Mouse (Mus musculus): Measurements from ENCODE around the gene Tcf15. TPM values are rescaled to one million over a fixed set of nuclear protein-coding genes. Genes with fewer than 3 reads are reported as not detected.

The Tcf15 gene
- polyA plus RNA-seq, 1 experiment from 2014 or later = 3.7 TPM

DNA sequence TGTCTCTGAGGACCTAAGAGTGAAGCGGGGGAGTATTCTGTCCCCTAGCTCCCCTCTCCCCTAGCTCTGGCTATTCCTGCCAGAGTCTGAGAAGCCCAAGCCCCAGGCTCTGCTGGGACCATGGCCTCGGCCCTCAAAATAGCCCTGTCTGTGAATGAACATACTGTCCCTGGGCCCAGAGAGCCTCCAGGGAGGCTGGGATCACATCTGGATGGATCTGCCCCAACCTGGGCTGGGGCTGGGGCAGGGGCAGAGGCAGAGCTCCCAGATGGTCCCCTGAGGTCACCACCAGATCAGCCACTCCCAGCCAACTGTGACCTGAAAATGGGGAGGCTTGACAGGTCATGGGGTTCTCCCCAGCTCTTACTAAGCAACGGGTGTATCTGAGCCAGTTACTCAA, 3.7 kb downstream of the Tcf15 start:
- Histone ChIP-seq H3K9ac (no peak overlapping the region), H3K9me3 (no peaks in the 10 kb centered on the region), H3K27me3 (peaks cover 52% of the 10 kb centered on the region), H3K27ac (no peak overlapping the region), H3K4me3 (no peak overlapping the region), H3K4me1 (peaks cover 21% of the 10 kb centered on the region), H3K4me2 (no peak overlapping the region), H3K36me3 (no peaks in the 10 kb centered on the region)
- 46% methylated on average over 3 of the region's 3 CpGs for WGBS
- no peak for ATAC-seq (ENCODE audit: insufficient number of reproducible peaks, insufficient read depth, low FRiP score, low TSS enrichment, low read depth)

DNA sequence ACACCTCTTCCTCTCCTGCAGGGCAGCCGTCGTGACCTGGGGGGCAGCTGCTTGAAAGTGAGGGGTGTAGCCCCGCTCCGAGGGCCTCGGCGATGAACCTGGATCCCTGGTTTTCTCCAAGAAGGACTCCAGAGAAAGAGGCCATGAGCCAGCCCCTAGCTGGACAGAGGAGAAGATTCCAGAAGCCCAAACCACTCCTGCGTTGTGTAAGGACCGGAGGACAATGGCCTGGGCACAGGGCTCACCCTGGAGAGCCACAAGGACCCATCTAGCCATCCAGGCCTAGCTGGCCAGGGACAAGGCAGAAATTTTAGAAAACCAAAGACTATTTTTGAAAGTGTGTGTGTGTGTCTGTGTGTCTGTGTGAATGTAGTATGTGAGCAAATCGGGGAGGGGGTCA, 5.3 kb downstream of the Tcf15 start:
- H3K27me3 ChIP-seq = peaks cover 36% of the 10 kb centered on the region

DNA sequence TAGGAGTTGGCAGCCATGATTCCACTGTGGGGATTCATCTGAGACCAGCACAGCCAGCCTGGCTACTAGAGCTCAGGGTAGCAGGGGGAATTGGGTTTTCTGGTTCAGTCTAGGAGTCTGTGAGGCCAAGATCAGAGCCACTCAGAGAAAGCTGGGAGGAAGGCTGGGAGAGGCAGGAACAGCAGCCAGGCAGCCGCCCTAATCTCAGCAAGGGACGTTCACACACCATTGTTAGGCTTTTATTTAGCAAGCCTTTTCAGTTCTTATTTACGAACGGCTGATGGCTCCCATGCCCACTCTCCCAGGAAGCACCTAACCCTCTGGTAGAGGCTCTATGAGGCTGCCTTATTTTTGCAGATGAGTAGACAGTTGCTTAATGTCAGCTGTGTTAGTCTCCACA, 6.5 kb downstream of the Tcf15 start:
- no peak for ATAC-seq (ENCODE audit: insufficient number of reproducible peaks, insufficient read depth, low FRiP score, low TSS enrichment, low read depth)
- no peak overlapping the region for H3K4me2 ChIP-seq
- 52% methylated on average over 4 of the region's 4 CpGs for WGBS

More for the DNA sequence above, 5.3 kb downstream of the Tcf15 start:
- Histone ChIP-seq H3K36me3 (no peaks in the 10 kb centered on the region), H3K9ac (no peak overlapping the region), H3K27ac (no peak overlapping the region), H3K4me3 (no peak overlapping the region), H3K4me2 (no peak overlapping the region), H3K4me1 (peaks cover 5% of the 10 kb centered on the region; the same call in 1 of the 2 replicates), H3K9me3 (no peaks in the 10 kb centered on the region)
- WGBS = 85% methylated on average over 9 of the region's 9 CpGs
- ATAC-seq (ENCODE audit: insufficient number of reproducible peaks, insufficient read depth, low FRiP score, low TSS enrichment, low read depth) = no peak

GRCm38 (mm10) chr2:152150373-152150772, 7.0 kb downstream of the Tcf15 start:
- no peaks in the 10 kb centered on the region for H3K36me3 ChIP-seq
- peaks cover 19% of the 10 kb centered on the region for H3K27me3 ChIP-seq
- no peak overlapping the region for H3K4me2 ChIP-seq
- no peak overlapping the region for H3K27ac ChIP-seq
- no peak for ATAC-seq (ENCODE audit: insufficient number of reproducible peaks, insufficient read depth, low FRiP score, low TSS enrichment, low read depth)
- 61% methylated on average over 6 of the region's 6 CpGs for WGBS
- no peaks in the 10 kb centered on the region for H3K9me3 ChIP-seq
- no peak overlapping the region for H3K4me3 ChIP-seq
- H3K9ac ChIP-seq = no peak overlapping the region
- no peaks in the 10 kb centered on the region for H3K4me1 ChIP-seq

More for the DNA sequence above, 6.5 kb downstream of the Tcf15 start:
- H3K27me3 ChIP-seq = peaks cover 23% of the 10 kb centered on the region
- no peaks in the 10 kb centered on the region for H3K36me3 ChIP-seq
- H3K9me3 ChIP-seq = no peaks in the 10 kb centered on the region
- no peak overlapping the region for H3K27ac ChIP-seq
- H3K4me1 ChIP-seq = no peaks in the 10 kb centered on the region
- H3K9ac ChIP-seq = no peak overlapping the region
- H3K4me3 ChIP-seq = no peak overlapping the region

DNA sequence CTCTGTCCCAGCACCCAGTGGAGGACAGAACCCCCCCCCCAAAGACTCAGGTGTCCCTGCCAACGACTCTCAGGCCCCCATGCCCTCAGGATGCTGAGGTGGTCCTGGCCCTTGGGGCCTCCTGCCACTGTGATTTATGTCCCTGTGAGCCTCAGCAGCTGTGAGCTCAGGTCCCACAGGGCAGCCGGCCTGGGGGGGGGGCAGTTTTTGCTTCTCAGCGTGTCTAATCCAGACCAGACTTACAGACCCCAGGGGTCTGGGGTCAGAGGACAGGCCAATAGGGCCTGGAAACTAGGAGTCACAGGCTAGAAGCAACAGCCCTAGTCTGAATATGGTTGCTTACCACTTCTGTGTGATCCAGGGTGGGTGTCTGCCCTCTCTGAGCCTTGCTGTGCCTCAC, 10.0 kb downstream of the Tcf15 start:
- no peaks in the 10 kb centered on the region for H3K9me3 ChIP-seq
- 24% methylated on average over 3 of the region's 3 CpGs for WGBS
- H3K27ac ChIP-seq = no peak overlapping the region
- H3K4me1 ChIP-seq = peaks cover 3% of the 10 kb centered on the region; the same call in 1 of the 2 replicates
- H3K4me2 ChIP-seq = no peak overlapping the region
- no peak overlapping the region for H3K9ac ChIP-seq
- H3K36me3 ChIP-seq = no peaks in the 10 kb centered on the region
- H3K4me3 ChIP-seq = no peak overlapping the region
- no peak for ATAC-seq (ENCODE audit: insufficient number of reproducible peaks, insufficient read depth, low FRiP score, low TSS enrichment, low read depth)
- no peaks in the 10 kb centered on the region for H3K27me3 ChIP-seq

DNA sequence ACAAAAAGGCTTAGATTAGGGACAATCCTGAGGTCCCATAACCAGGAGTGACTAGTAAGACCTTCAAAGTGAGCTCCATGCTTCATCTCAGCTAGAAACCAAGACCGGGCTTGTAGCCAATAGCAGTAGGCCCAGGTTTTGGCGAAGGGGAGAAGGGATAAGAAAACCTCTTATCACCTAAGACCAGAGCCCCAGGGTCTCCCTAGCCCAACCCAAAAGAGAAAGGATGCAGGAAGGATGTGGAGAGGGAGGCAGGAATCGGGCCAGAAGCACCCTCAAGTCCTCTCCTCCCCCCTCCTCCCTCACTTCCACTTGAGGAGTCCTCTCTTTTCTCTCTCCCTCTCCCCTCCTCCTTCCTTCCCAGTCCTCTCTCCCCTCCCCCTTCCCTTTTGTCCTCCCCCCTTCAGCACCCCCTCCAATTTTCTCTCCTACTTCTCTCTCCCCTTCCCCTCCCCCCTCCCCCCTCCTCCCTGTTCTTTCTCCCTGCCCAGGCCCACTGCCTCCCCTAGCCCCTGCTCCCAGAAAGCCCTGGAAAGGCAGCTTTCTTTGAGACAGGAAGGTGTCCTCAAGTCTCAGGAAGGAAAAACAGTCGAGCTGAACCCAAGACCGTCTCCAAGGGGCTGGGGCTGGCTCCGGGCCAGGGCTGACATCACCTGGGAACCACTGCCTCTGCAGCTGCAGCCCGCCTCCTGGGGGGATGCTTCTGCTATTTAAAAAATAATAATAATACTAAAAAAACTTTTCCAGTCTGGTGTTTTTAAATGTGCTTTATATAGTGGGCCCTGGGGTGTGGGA, 12.2 kb downstream of the Tcf15 start:
- WGBS = 37% methylated on average over 7 of the region's 7 CpGs
- ATAC-seq (ENCODE audit: insufficient number of reproducible peaks, insufficient read depth, low FRiP score, low TSS enrichment, low read depth) = no peak
- Histone ChIP-seq H3K4me3 (no peak overlapping the region), H3K36me3 (no peaks in the 10 kb centered on the region), H3K9ac (no peak overlapping the region), H3K4me2 (no peak overlapping the region), H3K27me3 (no peaks in the 10 kb centered on the region), H3K9me3 (peaks cover 5% of the 10 kb centered on the region; the same call in 1 of the 2 replicates), H3K4me1 (peaks cover 3% of the 10 kb centered on the region; the same call in 1 of the 2 replicates), H3K27ac (0 out of 2 replicates have a peak overlapping the region, but pooled peaks have one; percentile 22)

DNA sequence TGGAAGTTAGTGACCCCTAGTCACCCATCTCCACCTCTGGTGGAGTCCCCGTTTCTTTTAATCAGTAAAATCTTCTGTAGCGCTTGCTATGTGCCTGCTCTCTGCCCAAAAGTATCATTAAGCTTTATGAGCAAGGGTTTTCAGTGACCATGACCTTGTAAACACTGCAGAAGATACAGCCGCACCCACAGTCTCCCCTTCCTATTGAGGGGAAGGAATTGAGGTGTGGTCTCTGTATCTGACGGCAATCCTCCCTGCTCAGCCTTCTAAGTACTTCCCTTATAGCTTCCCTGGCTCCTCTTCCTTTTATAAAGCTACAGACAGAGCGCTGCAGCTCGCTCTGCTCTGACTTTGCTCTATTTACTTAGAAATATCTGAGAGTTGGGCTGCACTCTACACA, 13.1 kb downstream of the Tcf15 start:
- peaks cover 5% of the 10 kb centered on the region; the same call in 1 of the 2 replicates for H3K9me3 ChIP-seq
- H3K4me2 ChIP-seq = no peak overlapping the region
- no peak overlapping the region for H3K27ac ChIP-seq
- no peak overlapping the region for H3K9ac ChIP-seq
- WGBS = 77% methylated on average over 6 of the region's 6 CpGs
- no peaks in the 10 kb centered on the region for H3K27me3 ChIP-seq
- H3K36me3 ChIP-seq = no peaks in the 10 kb centered on the region
- H3K4me1 ChIP-seq = peaks cover 3% of the 10 kb centered on the region; the same call in 1 of the 2 replicates
- H3K4me3 ChIP-seq = no peak overlapping the region
- no peak for ATAC-seq (ENCODE audit: insufficient number of reproducible peaks, insufficient read depth, low FRiP score, low TSS enrichment, low read depth)

DNA sequence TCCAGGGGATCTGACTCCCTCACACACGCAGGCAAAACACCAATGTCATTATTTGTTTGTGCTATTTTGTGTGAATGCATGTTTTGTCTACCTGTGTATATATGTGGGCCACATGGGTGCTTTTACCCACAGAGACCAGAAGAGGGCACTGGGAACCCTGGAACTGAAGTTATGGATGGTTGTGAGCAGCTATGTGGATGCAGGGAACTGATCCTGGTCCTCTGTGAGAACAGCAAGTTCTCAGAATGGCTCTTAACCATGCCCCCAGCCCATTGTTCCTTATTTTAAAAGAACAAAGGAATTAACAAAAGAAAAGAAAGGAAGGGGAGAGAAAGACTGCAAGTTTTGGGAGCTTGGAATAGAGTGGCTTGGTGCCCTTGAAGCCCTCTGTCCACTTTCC, 16.1 kb downstream of the Tcf15 start:
- Histone ChIP-seq H3K4me3 (no peak overlapping the region), H3K27ac (no peak overlapping the region), H3K9ac (no peak overlapping the region), H3K9me3 (peaks cover 5% of the 10 kb centered on the region; the same call in 1 of the 2 replicates), H3K4me1 (peaks cover 3% of the 10 kb centered on the region; the same call in 1 of the 2 replicates), H3K4me2 (no peak overlapping the region), H3K36me3 (no peaks in the 10 kb centered on the region), H3K27me3 (no peaks in the 10 kb centered on the region)
- WGBS = 86% methylated on average over 1 of the region's 1 CpGs
- ATAC-seq (ENCODE audit: insufficient number of reproducible peaks, insufficient read depth, low FRiP score, low TSS enrichment, low read depth) = no peak

DNA sequence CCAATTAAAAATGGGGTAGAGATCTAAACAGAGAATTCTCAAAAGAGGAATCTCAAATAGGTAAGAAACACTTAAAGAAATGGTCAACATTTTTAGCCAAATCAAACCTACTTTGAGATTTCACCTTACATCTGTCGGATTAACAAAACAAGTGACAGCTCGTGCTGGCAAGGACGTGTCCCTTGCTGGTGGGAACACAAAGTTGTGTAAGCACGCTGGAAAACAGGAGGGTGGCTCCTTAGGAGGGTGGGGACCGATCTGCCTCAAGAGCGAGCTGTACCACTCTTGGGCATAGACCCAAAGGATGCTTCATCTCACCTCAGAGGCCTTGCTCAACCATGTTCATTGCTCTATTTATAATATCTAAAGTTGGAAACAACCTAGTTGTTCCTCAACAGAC, 22.9 kb downstream of the Tcf15 start:
- Histone ChIP-seq H3K27me3 (no peaks in the 10 kb centered on the region), H3K9ac (no peak overlapping the region), H3K4me3 (no peak overlapping the region), H3K4me1 (peaks cover 4% of the 10 kb centered on the region; the same call in 1 of the 2 replicates), H3K4me2 (no peak overlapping the region), H3K36me3 (no peaks in the 10 kb centered on the region), H3K9me3 (no peaks in the 10 kb centered on the region), H3K27ac (no peak overlapping the region)
- ATAC-seq (ENCODE audit: insufficient number of reproducible peaks, insufficient read depth, low FRiP score, low TSS enrichment, low read depth) = no peak
- 83% methylated on average over 6 of the region's 6 CpGs for WGBS

GRCm38 (mm10) chr2:152167851-152168290, 24.5 kb downstream of the Tcf15 start:
- ATAC-seq (ENCODE audit: insufficient number of reproducible peaks, insufficient read depth, low FRiP score, low TSS enrichment, low read depth) = no peak
- H3K36me3 ChIP-seq = no peaks in the 10 kb centered on the region
- no peak overlapping the region for H3K4me2 ChIP-seq
- no peak overlapping the region for H3K9ac ChIP-seq
- no peak overlapping the region for H3K27ac ChIP-seq
- no peaks in the 10 kb centered on the region for H3K27me3 ChIP-seq
- H3K4me1 ChIP-seq = peaks cover 4% of the 10 kb centered on the region; the same call in 1 of the 2 replicates
- 37% methylated on average over 8 of the region's 8 CpGs for WGBS
- no peaks in the 10 kb centered on the region for H3K9me3 ChIP-seq
- no peak overlapping the region for H3K4me3 ChIP-seq

GRCm38 (mm10) chr2:152169377-152169776, 26.0 kb downstream of the Tcf15 start:
- Histone ChIP-seq H3K27me3 (no peaks in the 10 kb centered on the region), H3K4me2 (no peak overlapping the region), H3K4me1 (peaks cover 4% of the 10 kb centered on the region; the same call in 1 of the 2 replicates), H3K27ac (no peak overlapping the region), H3K4me3 (no peak overlapping the region), H3K9ac (no peak overlapping the region), H3K9me3 (no peaks in the 10 kb centered on the region), H3K36me3 (no peaks in the 10 kb centered on the region)
- ATAC-seq (ENCODE audit: insufficient number of reproducible peaks, insufficient read depth, low FRiP score, low TSS enrichment, low read depth) = no peak
- 88% methylated on average over 1 of the region's 1 CpGs for WGBS

DNA sequence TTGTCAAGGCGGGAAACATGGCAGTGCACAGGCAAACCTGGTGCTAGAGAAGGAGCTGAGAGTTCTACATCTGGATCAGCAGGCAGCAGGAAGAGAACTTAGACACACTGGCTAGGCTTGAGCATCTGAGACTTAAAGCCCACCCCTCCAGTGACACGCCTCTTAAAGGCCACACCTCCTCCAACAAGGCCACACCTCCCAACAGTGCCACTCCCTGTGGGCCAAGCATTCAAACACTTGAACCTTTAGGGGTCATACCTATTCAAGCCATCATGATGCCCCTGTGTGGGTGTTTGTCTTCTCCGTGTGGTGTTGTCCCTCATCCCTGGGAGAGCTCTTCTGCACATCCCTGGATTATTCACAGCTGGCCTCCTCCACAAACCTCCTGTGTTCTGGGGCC, 31.5 kb downstream of the Tcf15 start:
- Histone ChIP-seq H3K4me1 (peaks cover 5% of the 10 kb centered on the region; the same call in 1 of the 2 replicates), H3K27ac (no peak overlapping the region), H3K9me3 (no peaks in the 10 kb centered on the region), H3K27me3 (peaks cover 4% of the 10 kb centered on the region; the same call in 1 of the 2 replicates), H3K4me3 (no peak overlapping the region), H3K36me3 (no peaks in the 10 kb centered on the region), H3K9ac (no peak overlapping the region), H3K4me2 (no peak overlapping the region)
- ATAC-seq (ENCODE audit: insufficient number of reproducible peaks, insufficient read depth, low FRiP score, low TSS enrichment, low read depth) = no peak
- WGBS = 95% methylated on average over 3 of the region's 3 CpGs

All from embryonic facial prominence, embryonic 13.5 days (tissue).